Mouse (Mus musculus) left cerebral cortex, postnatal 10 days (tissue): ENCODE measurements around the gene Rftn1. TPM values are rescaled to one million over a fixed set of nuclear protein-coding genes. Genes with fewer than 3 reads are reported as not detected.
A peak's percentile ranks its signal among the peaks of the same experiment; 100 is the strongest.

Experiments
- DNase-seq, 2 experiments: peaks; one replicate each; pipeline ENCODE4 v3.0.0; 2021 to 2022; ENCODE audit warnings: low spot score in 2 of 2, mixed read lengths in 1 of 2; ENCODE audit errors: extremely low spot score in 1 of 2
- intact Hi-C: fragments of 180-260 bp; cut with DNase I; formaldehyde crosslinking; loops from one replicate; pipeline ENCODE4 v1.15.1; 2025
- total RNA-seq, 2 experiments: library from RNA; stranded (reverse); gene quantifications; 2 replicates each; pipeline ENCODE4 v1.2.3; 2021

Gene Rftn1
- total RNA-seq, 2 experiments from 2014 or later = 12.5 to 13.2 TPM

DNA sequence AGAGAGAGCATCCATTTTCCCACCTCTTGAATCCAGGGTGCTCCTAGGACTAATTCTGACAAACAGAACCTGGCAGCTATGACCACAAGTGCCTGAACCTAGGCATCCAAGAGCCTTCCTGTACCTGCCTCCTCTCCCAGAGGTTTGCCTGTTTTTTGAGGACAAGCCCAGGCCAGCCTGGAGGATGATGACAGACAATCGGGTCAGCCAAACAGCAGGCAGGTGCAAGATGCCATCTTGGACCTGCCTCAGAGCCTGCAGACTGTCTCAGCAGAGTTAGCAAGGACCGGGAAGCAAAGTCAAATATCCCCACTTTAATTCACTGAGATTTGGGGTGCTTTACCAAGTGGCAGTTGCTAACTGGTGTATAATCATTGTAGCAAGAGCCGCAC lies 170.7 kb downstream of the Rftn1 start:
- DNase-seq = no peak
- intact Hi-C loops = no loop called here

DNA sequence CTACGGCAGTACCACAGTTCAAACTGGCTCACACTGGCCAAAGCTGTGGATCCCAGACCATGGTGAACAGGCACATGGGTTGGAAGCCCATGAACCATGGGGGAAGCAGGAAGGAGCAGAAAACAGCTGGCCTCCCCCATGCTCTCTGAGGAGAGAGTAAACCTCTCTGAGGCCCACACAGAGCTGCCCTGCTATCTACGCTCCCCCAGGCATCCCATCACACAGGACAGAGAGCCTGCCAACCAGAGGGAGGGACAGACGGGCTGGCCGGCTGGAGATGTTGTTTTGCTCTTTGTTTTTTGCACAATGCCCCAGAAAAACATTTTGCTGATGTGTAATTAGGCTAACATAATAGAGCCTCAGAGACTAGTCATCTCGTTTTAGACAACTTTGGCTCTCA lies 171.4 kb downstream of the Rftn1 start:
- no peak for DNase-seq
- intact Hi-C loops = no loop called here

DNA sequence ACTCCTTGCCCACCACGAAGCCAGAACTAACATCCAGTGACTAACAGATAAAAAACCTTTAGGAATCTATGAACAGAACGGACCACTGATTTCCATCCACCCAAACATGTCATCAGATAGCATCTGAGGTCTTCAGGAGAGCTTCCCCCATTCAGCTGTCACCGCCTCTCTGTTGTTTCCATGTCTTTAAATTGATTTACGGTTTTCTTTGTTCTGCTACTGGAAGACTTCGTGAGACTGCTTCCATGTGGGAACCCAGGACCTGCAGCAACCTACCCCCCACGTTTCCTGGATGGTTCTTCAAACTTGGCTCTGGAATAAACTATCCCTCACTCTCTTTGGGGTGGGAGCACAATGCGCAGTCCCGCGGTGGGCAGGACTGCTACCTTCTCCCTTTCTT lies 175.8 kb downstream of the Rftn1 start:
- no peak for DNase-seq
- intact Hi-C loops = no loop called here

DNA sequence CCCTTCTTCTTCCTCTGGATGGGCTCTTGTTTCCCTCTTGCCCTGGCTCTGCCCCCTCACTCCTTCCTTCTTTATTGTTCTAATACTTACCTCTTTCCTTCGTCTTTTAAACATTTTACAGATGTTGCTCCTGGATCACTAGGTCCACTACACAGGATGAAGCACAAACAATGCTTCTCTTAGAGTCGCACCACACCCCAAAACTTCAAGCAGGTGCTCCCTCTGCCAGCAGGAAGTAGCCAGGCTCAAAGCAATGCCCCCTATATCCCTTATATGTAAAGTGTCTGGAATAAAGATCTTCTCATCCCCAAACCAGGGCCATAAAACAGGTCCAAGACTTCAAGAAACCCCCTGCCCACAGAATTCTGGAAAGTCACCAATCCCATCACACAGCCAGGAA lies 176.6 kb downstream of the Rftn1 start:
- intact Hi-C loops = no loop called here
- DNase-seq = no peak

DNA sequence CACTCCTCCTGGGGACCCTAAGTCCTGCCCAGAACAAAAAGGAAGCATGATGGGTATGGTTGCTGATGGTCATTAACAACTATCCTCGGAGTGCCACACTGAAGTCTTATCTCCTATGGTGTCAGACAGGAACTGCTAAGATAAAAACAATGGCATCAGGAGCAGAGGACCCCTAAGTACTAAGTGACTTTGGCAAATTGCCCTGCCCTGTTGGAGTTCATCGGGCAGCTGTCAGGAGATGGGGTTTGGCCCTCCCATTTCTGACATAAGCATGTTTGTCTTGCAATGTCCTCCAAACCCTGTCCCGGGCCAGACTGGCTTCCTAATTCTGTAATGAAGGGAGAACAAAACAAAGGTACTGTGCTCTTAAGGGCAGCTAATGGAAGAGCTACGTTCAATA lies 180.4 kb downstream of the Rftn1 start:
- intact Hi-C loops = no loop called here
- no peak for DNase-seq

DNA sequence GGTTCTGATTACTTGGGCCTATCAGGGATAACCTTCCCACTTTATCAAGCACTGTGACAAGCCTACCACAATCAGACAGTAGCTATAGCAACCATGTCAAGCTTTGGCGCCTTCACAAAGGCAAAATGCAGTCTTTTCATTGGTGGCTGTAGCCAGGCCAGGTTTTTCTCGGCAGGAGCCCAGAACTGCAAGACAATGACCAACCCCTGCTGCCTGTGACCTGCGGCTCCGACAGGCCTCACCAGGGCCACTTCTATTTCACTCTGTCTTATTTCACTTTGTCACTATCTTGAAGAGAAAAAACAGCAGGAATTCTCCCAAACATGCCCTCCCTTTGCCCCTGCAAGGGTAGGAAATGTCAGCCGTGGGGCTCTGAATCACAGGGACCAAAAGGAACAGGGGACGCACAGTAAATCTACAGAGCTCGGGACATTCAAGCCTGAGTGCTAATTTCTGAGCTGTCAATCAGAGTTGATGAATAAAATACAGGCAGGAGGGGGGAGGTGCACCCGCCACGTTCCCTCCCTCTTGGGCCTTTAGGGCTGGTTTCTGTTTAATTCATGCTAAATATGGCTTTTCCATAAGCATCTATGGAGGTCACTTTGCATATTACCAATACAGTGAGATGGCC lies 183.6 kb downstream of the Rftn1 start:
- intact Hi-C loops = no loop called here
- peak; percentile 22 to 54 for DNase-seq

DNA sequence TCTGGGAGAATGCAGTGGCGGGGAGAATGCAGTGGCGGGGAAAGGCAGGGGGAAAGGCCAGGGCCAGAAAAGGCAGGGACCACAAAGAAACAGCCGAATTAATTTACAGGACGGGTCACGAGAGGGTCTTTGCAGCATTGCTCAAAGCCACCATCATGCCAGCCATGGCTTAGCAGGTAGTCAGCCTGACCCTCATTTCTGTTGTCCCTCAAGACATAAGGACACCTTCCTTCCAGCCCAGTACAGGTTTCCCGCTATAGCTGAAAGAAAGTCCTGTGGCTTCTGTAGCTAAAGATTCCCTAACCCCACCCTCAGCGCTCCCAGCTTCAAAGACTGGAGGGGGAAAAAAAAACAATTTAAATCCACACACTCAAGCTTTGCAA lies 184.1 kb downstream of the Rftn1 start:
- no peak for DNase-seq
- intact Hi-C loops = no loop called here

DNA sequence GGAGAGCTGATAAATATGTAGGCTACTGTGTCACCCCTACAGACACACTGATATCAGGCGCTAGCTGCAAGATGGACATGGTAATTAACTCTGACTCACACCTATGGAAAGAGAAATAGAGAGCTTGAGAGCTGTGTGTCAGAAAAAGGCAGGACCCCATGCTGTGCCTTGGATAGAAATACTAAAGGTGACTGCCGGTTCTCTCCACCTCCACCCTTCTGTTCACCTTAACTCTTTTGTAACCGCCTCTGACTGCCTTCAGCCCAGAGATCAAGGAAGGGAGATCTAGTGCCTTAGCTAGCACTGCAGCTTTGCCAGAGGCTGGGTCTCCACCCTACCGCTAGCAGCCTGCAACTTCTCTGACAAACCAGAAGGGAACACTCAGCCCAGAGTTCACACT lies 187.3 kb downstream of the Rftn1 start:
- intact Hi-C loops = no loop called here
- no peak for DNase-seq

DNA sequence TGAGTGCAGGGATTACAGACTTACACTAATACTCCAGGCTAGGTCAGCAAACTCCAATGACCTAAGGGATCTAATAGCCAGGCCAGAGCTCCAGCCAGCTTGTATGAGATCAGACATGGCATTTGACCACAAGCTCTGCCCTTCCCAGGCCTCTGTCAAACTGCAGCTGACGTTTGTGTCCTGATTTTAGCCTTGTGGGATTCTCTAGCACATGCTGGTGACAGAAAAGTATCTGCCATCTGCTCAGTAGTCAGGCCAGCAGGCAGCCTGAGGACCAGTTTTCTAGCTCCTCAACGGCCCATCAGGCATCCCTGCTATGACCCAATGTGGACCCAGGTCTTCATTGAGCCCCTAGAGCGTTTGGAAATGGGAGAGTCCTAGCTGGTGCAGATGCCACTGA lies 188.3 kb downstream of the Rftn1 start:
- DNase-seq = no peak
- intact Hi-C loops = no loop called here

DNA sequence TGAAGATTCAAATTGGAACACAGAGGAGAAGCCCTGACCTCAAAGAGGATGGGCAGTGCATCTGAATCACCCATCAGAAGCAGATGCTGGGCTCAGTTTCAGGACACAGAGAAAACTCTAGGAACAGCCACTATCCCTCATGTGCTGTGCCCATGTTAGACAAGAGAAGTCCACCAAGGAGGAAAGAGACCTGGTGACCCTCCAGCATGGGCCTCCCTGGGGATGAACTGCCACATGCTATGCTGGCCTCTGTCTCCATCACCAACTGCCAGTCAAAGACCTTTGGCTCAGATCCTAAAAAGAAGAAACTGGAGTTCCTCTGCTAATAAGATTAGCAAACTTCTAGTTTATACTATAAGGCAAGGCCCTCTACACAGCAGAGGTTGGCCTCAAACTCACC lies 188.7 kb downstream of the Rftn1 start:
- intact Hi-C loops = no loop called here
- no peak for DNase-seq

DNA sequence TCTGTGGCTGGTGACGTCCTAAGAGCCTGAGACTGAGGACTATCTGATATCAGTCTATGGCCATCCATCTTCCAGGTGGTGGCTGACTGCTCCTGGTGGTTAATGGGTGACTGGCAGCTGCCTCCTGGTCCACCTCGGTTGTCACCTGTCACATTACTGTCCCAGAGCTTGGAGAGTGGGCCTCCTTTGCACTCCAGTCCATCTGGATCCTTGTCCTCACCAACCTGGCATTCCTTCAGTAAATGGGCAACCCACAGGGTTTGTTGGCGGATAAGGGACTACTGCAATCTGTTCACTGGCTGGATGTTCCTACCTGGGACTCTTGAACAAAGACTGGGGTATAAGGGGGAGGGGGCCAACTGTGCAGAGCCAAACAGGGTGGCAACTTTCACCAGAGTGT lies 189.9 kb downstream of the Rftn1 start:
- intact Hi-C loops = no loop called here
- DNase-seq = no peak

DNA sequence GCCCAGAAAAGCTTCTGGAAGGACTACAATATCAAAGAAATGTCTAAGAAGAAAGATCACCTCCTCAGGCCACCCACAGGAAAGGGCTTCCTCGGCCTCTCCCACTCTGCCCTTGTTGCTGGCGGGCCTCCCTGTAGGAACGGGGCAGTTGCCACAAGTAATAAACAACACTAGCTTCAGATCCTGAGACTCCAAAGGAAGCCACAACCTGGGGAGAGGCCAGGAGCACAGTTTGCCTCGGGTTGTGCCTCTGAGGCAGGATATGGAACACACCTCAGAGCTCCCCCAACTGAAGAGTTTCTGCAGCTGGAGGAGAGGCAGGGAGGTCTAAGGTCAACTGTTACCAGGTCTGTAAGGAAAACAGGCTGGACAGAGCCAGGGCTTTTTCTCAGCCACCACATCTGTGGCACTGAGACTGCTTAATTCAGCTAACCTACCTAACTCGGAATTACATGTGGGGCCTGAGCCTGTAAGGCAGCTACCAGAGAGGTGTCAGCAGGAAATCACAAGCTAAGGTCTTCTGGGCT lies 193.8 kb downstream of the Rftn1 start:
- DNase-seq = peak in 1 of 2 experiments; percentile 67
- intact Hi-C loops = no loop called here

DNA sequence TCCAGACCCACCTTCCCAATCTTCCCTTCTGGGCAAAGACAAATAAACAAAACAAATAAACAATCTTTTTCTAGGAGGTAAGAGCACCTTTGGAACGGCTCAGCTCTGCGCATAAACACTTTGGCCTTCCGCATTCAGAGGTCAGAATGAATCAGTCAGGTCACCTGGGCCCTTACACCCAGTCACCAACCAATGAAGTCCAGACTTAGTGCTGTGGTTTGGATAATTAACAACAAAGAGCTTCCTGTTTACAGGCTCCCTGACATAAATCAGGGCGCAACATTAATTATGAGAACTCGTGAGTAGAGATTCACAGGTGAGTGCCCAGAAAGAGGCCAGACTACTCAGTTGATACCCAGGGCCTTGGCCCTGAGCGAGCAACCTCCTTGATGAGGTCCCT lies 194.4 kb downstream of the Rftn1 start:
- intact Hi-C loops = no loop called here
- no peak for DNase-seq

DNA sequence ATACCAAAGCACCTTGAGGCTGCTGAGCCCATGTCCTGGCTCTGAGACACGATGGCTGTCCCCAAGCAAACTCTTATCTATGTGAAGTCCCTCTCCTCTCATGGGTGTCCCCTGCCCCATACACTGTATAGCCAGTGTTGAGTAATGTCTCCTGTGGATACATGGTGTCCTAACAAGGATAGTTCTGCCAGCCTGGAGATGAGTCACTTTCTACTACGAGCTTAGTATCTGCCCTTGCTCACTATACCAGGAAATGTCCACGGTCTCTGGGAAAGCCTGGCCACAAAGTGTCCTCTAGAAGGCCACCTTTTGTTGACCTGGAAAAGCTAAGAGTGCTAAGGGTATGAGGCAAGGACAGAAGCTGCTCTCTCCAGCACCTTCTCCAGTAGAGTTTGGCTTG lies 195.2 kb downstream of the Rftn1 start:
- DNase-seq = peak in 1 of 2 experiments; percentile 2
- intact Hi-C loops = no loop called here

DNA sequence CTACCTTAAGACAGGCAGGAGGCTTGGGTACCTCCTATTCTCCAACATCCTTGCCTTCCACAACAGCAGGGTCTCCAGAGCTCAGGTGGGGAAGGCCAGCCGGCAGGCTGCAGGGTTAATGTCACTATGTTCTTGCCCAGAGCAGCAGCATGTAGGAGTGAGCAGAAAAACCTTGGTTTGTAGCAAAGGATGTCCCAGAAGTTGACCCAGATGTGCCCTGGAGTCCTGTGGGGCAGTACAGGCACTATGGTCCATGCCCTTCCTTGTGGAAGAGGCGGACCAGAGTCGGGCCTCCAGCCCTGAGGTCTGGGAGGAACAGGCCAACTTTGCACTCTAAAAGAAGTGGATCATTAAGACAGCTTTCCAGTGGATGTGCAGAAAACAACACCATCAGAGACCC lies 196.8 kb downstream of the Rftn1 start:
- no peak for DNase-seq
- intact Hi-C loops = no loop called here

DNA sequence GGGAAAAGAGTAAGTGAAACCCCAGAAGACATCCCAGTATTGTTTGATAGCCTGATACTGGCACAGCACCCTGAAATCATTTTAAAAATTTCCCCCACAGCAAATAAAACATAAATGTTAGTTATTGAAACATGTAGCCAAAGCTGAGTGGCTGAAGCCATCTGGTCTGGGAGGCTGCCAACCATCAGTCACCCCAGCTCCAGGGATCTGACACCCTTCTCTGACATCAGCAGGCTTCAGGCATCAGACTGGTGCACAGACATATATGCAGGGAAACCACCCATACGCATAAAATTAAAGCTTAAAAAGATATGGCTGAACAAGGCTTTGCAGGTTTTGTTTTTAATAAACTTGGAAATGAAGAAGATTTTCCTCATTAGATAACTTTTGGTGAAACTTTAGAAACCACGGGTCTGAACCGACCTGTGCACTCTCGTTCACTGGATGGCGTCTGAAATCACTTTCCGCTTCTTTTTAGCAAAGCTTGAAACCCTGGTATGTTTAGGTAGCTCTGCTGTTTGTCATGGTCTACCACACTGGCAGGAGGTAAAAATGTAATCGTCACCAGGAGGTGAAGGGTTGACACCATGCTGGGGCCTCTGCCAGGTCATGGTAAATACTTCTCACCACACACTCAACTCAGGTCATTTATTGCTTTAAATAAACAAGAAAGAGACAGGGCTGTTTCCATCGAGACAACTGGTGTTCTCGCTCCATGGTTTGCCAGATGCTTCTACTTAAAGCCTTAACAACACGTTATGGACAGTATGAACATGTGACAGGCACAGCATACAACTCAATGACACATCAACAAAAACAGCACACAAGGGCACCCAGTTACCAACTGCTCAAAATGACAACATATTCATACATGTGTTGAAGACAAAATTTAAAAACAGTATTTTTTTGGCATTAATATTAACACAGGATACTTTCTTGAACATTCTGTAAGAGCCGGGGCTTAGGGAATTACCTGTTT lies 197.6 kb downstream of the Rftn1 start:
- intact Hi-C loops = no loop called here

DNA sequence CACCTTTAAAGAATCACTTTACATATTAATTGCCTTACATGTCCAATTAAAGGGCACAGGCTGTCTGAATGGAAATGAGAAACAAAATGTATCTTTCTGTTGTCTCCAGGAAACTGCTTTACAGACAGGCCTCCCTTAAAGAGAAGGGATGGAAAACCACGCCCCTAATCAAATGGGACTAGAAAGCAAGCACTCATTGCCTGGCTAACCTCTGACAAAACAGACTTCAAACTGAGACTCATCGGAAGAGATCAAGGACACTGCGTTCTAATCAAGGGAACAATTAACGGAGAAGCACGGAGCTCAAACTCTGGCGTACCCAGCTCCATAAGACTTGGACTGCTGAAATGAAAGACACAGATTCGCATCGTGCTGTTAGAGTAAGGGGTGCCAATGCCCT lies 200.9 kb downstream of the Rftn1 start:
- intact Hi-C loops = no loop called here

More for the DNA sequence above, 197.6 kb downstream of the Rftn1 start:
- DNase-seq = no peak

DNA sequence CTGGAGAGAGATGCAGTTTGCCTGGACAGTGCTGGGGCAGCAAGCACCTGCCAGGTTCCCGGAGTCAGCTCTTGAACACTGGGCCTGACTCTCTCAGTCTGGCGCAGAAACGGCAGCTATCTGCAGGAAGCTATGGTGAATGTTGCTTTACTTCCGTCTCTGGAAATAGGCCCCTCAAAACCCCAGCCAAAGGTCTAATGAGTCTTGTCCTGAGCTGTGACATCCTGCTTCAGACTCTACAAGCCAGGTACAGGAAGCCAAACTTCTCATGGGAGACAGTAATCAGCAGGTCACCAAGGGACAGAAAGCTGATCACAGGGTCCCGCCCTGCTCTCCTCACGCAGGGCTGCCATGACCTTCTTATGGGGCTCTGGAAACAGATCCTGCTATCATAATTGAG lies 203.4 kb downstream of the Rftn1 start:
- intact Hi-C loops = no loop called here

More for the DNA sequence above, 200.9 kb downstream of the Rftn1 start:
- DNase-seq = no peak

DNA sequence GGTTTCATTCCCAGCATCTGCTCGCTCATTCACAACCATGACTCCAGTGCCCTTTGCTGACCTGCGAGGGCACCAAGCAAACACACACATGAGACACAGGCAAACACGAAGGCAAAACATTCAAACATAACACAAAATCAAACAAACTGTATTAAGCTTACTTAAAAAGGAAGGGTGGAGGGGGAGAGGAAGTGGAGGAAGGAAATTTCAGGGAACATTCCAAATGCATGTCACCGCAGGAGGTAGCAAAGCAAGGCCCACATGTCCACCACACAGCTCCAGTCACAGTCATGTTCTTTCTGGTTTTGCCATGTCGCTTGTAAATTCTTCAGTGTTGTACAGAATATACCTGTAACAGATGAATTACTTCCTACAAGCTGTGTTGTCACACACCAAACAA lies 207.0 kb downstream of the Rftn1 start:
- intact Hi-C loops = no loop called here
- no peak for DNase-seq

More for the DNA sequence above, 203.4 kb downstream of the Rftn1 start:
- no peak for DNase-seq
